Mouse (Mus musculus) brain, adult 10 weeks (tissue): ENCODE results near the gene Otud3. TPM values are rescaled to one million over a fixed set of nuclear protein-coding genes. Genes with fewer than 3 reads are reported as not detected.

Experiments
- polyA plus RNA-seq: library from polyadenylated mRNA; stranded (reverse); fragments of 350-450 nt; fragmentation: Illumina TruSeq; extraction: RNeasy Lipid Tissue Mini Kit (QIAGEN cat#74804); gene quantifications from one replicate; pipeline ENCODE4 v1.2.3, GENCODE M21; 2015; ENCODE audit warnings: low read depth, low replicate concordance

Gene Otud3
- 10.1 TPM for polyA plus RNA-seq

GRCm38 (mm10) chr4:138913797-138914196 is at the start of gene Otud3:
Otud3 (minus strand) TSS chr4:138913945.

GRCm38 (mm10) chr4:138877731-138878130 is 36.0 kb downstream of the Otud3 start, which contains the start of gene Pla2g2e:
Pla2g2e (plus strand) TSS chr4:138877942.

GRCm38 (mm10) chr4:138873864-138874263 is 39.9 kb downstream of the Otud3 start, which contains the start of gene Gm13030:
Gm13030 (minus strand) TSS chr4:138873964.

GRCm38 (mm10) chr4:138863344-138863998 is 50.3 kb downstream of the Otud3 start, which contains the start of gene Pla2g5:
Pla2g5 (minus strand) TSS chr4:138863482.

Other genes with a start within 250 kb of the Otud3 start
- gene Pla2g2c, start 189.2 kb downstream of the Otud3 start, polyA plus RNA-seq, result not detected
- 2.0 TPM for gene Ubxn10, start 176.8 kb downstream of the Otud3 start, polyA plus RNA-seq
- 0.82 TPM for gene Pla2g2f, start 156.3 kb downstream of the Otud3 start, polyA plus RNA-seq
- gene Pla2g2d, start 138.2 kb downstream of the Otud3 start, polyA plus RNA-seq, result 0.34 TPM
- 2.1 TPM for gene Pla2g5, start 50.5 kb downstream of the Otud3 start, polyA plus RNA-seq
- not detected for gene Gm13030, start 40.0 kb downstream of the Otud3 start, polyA plus RNA-seq
- gene Pla2g2e, start 36.0 kb downstream of the Otud3 start, polyA plus RNA-seq, result not detected
- gene Rnf186, start 53.2 kb upstream of the Otud3 start, polyA plus RNA-seq, result not detected
- gene Tmco4, start 58.9 kb upstream of the Otud3 start, polyA plus RNA-seq, result 1.5 TPM
- gene Htr6, start 161.6 kb upstream of the Otud3 start, polyA plus RNA-seq, result 4.0 TPM
- 59.3 TPM for gene Nbl1, start 179.0 kb upstream of the Otud3 start, polyA plus RNA-seq
- 296 TPM for gene Minos1, start 217.2 kb upstream of the Otud3 start, polyA plus RNA-seq